Mouse (Mus musculus) limb, embryonic 11.5 days (tissue): ENCODE data around the gene Ice2. TPM values are rescaled to one million over a fixed set of nuclear protein-coding genes. Genes with fewer than 3 reads are reported as not detected.
A peak's percentile ranks its signal among the peaks of the same experiment; 100 is the strongest.

Experiments used
- ATAC-seq: fragments of 200-750 bp; cut with Nextera tagmentation; 2 replicates; pipeline ENCODE4 v1.8.0; 2017; ENCODE audit warnings: low read depth; ENCODE audit not compliant: insufficient number of reproducible peaks, low FRiP score, low TSS enrichment
- DNase-seq: peaks from one replicate; pipeline ENCODE4 v3.0.0-alpha.2; 2015; ENCODE audit warnings: low spot score
- H3K27ac ChIP-seq: fragments of 300-500 bp; sonication (generic); replicated peaks from 2 replicates; pipeline ENCODE4 v1.5.1; 2014; ENCODE audit warnings: low read depth, mild to moderate bottlenecking, low read length
- H3K27me3 ChIP-seq: fragments of 300-500 bp; sonication (generic); 2 replicates; pipeline ENCODE4 v1.6.1; 2014; ENCODE audit warnings: mild to moderate bottlenecking, low read length, mixed read lengths; ENCODE audit not compliant: control insufficient read depth, insufficient read depth
- H3K36me3 ChIP-seq: fragments of 300-500 bp; sonication (generic); 2 replicates; pipeline ENCODE4 v1.6.1; 2014; ENCODE audit warnings: mild to moderate bottlenecking, low read length, moderate library complexity, mixed read lengths; ENCODE audit not compliant: control insufficient read depth, insufficient read depth
- H3K4me1 ChIP-seq: fragments of 300-500 bp; sonication (generic); 2 replicates; pipeline ENCODE4 v1.6.1; 2014; ENCODE audit warnings: low read length, mixed read lengths; ENCODE audit not compliant: control insufficient read depth, insufficient read depth
- H3K4me2 ChIP-seq: fragments of 300-500 bp; sonication (generic); 2 replicates; pipeline ENCODE4 v1.6.1; 2014; ENCODE audit warnings: low read depth, mild to moderate bottlenecking, moderate library complexity; ENCODE audit not compliant: severe bottlenecking
- H3K4me3 ChIP-seq: fragments of 300-500 bp; sonication (generic); 2 replicates; pipeline ENCODE4 v1.5.1; 2014; ENCODE audit warnings: low read depth, low read length
- H3K9ac ChIP-seq: fragments of 300-500 bp; sonication (generic); 2 replicates; pipeline ENCODE4 v1.6.1; 2014; ENCODE audit warnings: mild to moderate bottlenecking, low read length
- H3K9me3 ChIP-seq: fragments of 300-500 bp; sonication (generic); 2 replicates; pipeline ENCODE4 v1.6.1; 2016; ENCODE audit warnings: low read length; ENCODE audit not compliant: control insufficient read depth
- WGBS: fragments of 180-500 bp; shearing (Covaris S2); extraction: QIAGEN DNeasy Blood & Tissue Kit; methylation state at CpG from one replicate; pipeline ENCODE4 v1.1.7; 2014; 5-methylcytosine and 5-hydroxymethylcytosine counted together
- polyA plus RNA-seq: library from polyadenylated mRNA; unstranded; fragments of >200 nt; fragmentation: Nextera tagmentation; extraction: Ambion mirVana; gene quantifications from 2 replicates; pipeline ENCODE4 v1.2.1, GENCODE M21; 2014

Gene Ice2
- polyA plus RNA-seq, 1 experiment from 2014 or later, result 26.3 TPM

DNA sequence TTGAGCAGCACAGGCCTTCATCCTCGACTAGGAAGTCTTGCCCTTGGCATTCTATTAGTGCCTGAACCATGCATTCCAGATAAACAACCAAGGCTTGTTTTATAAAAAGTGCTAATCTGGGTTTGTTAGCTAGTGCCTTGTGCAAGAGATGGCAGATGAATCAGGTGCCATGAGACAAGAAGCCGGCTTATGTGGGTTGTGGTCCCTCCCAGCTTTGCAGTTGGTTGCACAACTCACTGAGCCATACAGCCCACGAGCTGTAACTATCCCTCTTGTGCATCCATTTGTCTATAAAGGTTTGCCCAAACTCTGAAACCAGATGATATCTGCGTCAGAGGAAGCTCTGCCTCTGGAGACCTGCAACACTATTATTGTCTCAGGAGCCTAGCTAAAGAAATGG lies 30.7 kb upstream of the Ice2 start:
- Histone ChIP-seq H3K9ac (no peak overlapping the region), H3K9me3 (no peaks in the 10 kb centered on the region), H3K36me3 (no peaks in the 10 kb centered on the region), H3K4me1 (no peaks in the 10 kb centered on the region), H3K4me2 (no peak overlapping the region), H3K4me3 (no peak overlapping the region), H3K27me3 (no peaks in the 10 kb centered on the region), H3K27ac (no peak overlapping the region)
- WGBS, result 89% methylated on average over 4 of the region's 4 CpGs
- ATAC-seq (no peak), DNase-seq (no peak)

DNA sequence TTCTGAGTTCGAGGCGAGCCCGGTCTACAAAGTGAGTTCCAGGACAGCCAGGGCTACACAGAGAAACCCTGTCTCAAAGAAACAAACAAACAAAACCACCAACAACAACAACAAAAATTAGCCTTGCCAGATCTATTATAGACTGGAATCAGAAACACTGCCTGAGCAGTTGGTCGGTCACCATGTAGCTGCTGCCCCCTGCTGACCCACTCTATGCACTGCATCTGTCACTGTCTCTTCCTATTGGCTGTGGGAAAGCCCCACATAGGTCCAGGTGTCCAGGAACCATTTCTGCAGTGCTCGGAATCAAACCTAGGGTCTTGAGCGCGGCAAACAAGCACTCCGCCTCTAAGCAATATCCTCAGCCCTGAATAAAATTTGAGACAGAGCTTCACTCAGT lies 29.6 kb upstream of the Ice2 start:
- Histone ChIP-seq H3K4me2 (no peak overlapping the region), H3K36me3 (no peaks in the 10 kb centered on the region), H3K27ac (no peak overlapping the region), H3K9ac (no peak overlapping the region), H3K4me1 (no peaks in the 10 kb centered on the region), H3K4me3 (no peak overlapping the region), H3K27me3 (no peaks in the 10 kb centered on the region), H3K9me3 (no peaks in the 10 kb centered on the region)
- ATAC-seq (no peak), DNase-seq (peak; percentile 78)
- 72% methylated on average over 8 of the region's 8 CpGs for WGBS

DNA sequence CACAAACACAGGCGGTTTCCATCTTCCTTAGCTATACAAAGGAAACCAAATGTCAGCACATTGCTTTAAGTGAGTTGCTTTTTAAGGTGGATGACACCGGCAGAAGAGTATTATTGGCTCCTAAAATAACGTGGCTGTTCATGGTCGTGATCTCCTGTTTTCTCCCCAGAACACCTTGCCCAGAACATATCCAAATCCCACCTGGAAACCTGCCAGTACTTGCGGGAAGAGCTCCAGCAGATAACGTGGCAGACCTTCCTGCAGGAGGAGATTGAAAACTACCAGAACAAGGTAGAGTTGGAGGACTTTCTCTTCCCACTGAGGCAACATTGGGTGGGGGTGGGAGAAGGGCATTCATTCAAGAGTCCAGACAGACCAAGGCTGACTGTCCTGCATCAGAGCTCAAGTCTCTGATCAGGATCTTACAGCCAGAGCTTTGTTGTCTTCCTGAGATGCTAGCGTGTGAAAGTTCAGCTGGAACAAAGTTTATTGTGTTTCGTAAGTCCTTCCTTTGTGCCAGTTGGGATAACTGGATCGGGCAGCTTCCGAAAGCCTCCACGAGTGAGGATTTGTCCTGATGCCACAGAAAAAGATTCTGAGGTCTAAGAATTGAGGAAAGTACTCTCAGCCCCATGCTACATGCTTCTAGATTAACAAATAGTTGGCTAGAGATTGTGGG lies 26.5 kb upstream of the Ice2 start:
- H3K27ac ChIP-seq, result no peak overlapping the region
- DNase-seq (no peak), ATAC-seq (no peak)

DNA sequence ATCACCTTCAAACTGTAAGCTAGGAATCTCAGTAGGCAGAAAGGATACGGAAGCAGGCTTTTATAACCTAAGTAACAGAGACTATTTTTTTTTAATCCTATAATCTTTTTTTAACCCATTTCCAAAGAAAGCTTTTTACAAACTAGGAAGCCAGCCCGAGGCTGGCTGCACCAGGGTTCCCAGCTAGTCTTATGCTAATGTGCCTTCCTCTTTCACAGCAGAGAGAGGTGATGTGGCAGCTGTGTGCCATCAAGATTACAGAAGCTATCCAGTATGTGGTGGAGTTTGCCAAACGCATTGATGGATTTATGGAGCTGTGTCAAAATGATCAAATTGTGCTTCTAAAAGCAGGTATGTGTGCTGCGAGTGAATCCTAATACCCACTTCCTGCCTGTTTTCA lies 24.8 kb upstream of the Ice2 start:
- 70% methylated on average over 4 of the region's 4 CpGs for WGBS
- Histone ChIP-seq H3K27me3 (no peaks in the 10 kb centered on the region), H3K27ac (no peak overlapping the region), H3K9ac (no peak overlapping the region), H3K4me1 (no peaks in the 10 kb centered on the region), H3K4me3 (no peak overlapping the region), H3K9me3 (no peaks in the 10 kb centered on the region), H3K36me3 (no peaks in the 10 kb centered on the region), H3K4me2 (no peak overlapping the region)
- no peak for ATAC-seq
- DNase-seq, result no peak

More for the DNA sequence above, 26.5 kb upstream of the Ice2 start:
- Histone ChIP-seq H3K9ac (no peak overlapping the region), H3K9me3 (no peaks in the 10 kb centered on the region), H3K27me3 (no peaks in the 10 kb centered on the region), H3K4me3 (no peak overlapping the region), H3K4me2 (no peak overlapping the region), H3K36me3 (no peaks in the 10 kb centered on the region), H3K4me1 (no peaks in the 10 kb centered on the region)
- WGBS, result 87% methylated on average over 11 of the region's 11 CpGs

DNA sequence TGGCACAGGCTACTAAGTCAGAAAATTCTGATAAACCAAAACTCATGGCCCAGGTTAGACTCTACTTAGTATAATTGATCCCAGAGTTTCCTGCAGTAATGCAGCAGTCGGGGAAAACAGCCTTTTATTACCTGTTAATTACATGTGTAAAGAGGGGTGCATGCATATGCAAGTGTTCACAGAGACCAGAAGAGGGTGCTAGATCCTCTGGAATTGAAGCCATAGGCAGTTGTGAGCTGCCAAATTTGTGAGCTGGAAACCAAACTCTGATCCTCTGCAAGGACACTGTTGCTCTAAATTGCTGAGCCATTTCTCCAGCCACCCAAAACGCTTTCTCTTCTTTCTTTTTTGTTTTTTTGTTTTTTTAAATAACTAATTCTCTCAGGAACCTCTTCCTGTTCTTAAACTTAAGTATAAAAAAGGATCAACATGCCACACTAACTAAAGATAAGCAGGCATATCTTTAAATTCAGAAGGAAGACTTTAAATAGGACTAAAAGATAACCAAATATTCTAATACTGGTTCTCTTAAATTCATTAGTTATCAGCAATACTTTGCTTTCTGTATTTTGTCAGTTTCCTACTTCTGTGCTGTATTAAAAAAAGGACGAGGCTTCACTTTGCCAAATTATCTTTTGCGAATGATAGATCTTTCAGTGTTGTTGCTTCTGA lies 20.6 kb upstream of the Ice2 start:
- WGBS, result 74% methylated on average over 4 of the region's 4 CpGs
- Histone ChIP-seq H3K27ac (no peak overlapping the region), H3K27me3 (no peaks in the 10 kb centered on the region), H3K36me3 (no peaks in the 10 kb centered on the region), H3K4me2 (no peak overlapping the region), H3K4me3 (no peak overlapping the region), H3K9me3 (no peaks in the 10 kb centered on the region), H3K9ac (no peak overlapping the region), H3K4me1 (no peaks in the 10 kb centered on the region)
- DNase-seq (no peak), ATAC-seq (no peak)

DNA sequence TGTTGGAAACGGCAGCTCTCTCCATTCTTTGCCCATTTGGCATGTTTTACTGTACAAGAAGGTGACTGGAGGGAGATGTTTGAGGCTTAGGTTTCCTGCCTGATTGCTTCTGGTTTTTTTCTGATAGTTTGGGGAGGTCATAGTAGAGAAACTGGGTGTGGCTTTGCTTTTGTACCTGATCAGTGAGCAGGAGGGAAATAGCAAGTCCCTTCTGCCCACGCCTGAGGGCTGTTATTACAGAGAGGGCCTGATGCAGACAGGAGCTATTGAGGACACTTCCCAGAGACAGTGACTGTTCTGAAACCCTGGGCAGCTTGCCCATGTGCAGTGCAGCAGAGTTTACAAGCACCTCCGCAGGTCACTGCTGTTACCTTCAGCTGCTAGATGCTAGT lies 20.1 kb upstream of the Ice2 start:
- no peaks in the 10 kb centered on the region for H3K36me3 ChIP-seq
- H3K27me3 ChIP-seq, result no peaks in the 10 kb centered on the region
- no peak overlapping the region for H3K27ac ChIP-seq
- WGBS, result 92% methylated on average over 3 of the region's 3 CpGs
- no peaks in the 10 kb centered on the region for H3K9me3 ChIP-seq
- ATAC-seq, result no peak
- no peak overlapping the region for H3K4me3 ChIP-seq
- no peaks in the 10 kb centered on the region for H3K4me1 ChIP-seq
- no peak for DNase-seq
- no peak overlapping the region for H3K9ac ChIP-seq
- H3K4me2 ChIP-seq, result no peak overlapping the region

DNA sequence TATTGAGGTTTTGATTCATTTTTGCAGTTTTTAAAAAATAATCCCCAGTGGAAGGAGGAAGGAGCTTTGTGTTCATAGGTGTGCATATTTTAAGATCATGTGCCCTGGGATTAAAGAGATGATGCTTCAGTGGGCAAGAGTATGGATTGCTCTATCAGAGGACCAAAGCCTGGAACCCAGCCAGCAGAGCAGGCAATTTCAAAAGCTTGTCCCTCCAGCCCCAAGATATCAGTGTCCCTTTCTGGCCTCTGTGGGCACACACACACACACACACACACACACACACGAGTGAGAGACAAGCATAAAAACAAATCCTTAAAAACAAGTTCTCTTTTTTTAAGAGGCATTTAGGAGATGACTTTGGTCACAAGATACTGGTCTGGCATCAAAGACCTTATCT lies 17.2 kb upstream of the Ice2 start:
- H3K4me3 ChIP-seq, result no peak overlapping the region
- no peaks in the 10 kb centered on the region for H3K36me3 ChIP-seq
- H3K4me2 ChIP-seq, result no peak overlapping the region
- H3K4me1 ChIP-seq, result no peaks in the 10 kb centered on the region
- no peak overlapping the region for H3K9ac ChIP-seq
- H3K27me3 ChIP-seq, result no peaks in the 10 kb centered on the region
- H3K9me3 ChIP-seq, result no peaks in the 10 kb centered on the region
- H3K27ac ChIP-seq, result no peak overlapping the region
- WGBS, result 74% methylated on average over 1 of the region's 1 CpGs
- ATAC-seq (no peak), DNase-seq (no peak)

DNA sequence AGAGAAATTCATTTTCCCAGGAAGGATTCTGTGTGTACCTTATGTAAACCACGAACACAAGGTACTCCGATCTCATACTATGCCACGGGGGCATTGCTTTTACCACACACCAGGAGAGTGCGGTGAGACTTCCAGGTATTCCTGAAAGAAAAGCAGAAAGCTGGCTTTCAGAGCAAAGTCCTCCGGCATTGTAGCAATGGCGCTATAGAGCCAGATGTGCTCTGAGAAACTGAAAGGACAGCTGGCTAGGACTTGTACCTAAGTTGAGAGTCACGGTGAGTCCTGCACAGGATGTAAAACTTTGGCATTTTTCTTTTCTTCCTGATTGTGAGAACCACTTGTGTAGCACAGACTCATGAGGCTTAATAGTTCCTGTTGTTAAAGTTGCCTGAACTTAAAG lies 16.0 kb upstream of the Ice2 start:
- Histone ChIP-seq H3K4me1 (no peaks in the 10 kb centered on the region), H3K27me3 (no peaks in the 10 kb centered on the region), H3K36me3 (no peaks in the 10 kb centered on the region), H3K4me2 (no peak overlapping the region), H3K4me3 (no peak overlapping the region), H3K9me3 (no peaks in the 10 kb centered on the region), H3K27ac (no peak overlapping the region), H3K9ac (no peak overlapping the region)
- DNase-seq (no peak), ATAC-seq (no peak)
- 70% methylated on average over 7 of the region's 7 CpGs for WGBS

DNA sequence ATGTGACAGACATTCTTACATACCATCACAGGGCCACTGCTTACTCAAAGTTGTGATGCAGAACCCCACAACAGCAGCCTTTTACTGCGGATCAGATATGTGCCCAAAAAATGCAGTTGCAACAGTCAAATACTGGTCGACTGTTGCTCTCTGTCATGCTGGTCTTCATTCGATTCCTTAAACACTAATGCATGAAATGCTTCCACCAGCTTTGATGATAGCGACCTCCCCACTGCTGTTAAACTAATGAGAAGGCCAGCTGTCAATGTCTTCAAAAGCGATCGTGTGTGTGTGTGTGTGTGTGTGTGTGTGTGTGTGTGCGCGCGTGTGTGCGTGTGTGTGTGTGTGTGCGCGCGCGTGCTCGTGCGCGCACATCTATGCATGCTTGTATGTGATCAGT lies 13.2 kb upstream of the Ice2 start:
- H3K9ac ChIP-seq, result no peak overlapping the region
- no peaks in the 10 kb centered on the region for H3K9me3 ChIP-seq
- H3K36me3 ChIP-seq, result no peaks in the 10 kb centered on the region
- H3K27ac ChIP-seq, result no peak overlapping the region
- WGBS, result 88% methylated on average over 17 of the region's 17 CpGs
- no peak overlapping the region for H3K4me3 ChIP-seq
- ATAC-seq (no peak), DNase-seq (no peak)
- H3K27me3 ChIP-seq, result no peaks in the 10 kb centered on the region
- no peak overlapping the region for H3K4me2 ChIP-seq
- no peaks in the 10 kb centered on the region for H3K4me1 ChIP-seq
